Mouse (Mus musculus): Measurements from ENCODE around the gene Gm17268. TPM values are rescaled to one million over a fixed set of nuclear protein-coding genes. Genes with fewer than 3 reads are reported as not detected.

Gene Gm17268
- total RNA-seq, 2 experiments from 2014 or later, result not detected

DNA sequence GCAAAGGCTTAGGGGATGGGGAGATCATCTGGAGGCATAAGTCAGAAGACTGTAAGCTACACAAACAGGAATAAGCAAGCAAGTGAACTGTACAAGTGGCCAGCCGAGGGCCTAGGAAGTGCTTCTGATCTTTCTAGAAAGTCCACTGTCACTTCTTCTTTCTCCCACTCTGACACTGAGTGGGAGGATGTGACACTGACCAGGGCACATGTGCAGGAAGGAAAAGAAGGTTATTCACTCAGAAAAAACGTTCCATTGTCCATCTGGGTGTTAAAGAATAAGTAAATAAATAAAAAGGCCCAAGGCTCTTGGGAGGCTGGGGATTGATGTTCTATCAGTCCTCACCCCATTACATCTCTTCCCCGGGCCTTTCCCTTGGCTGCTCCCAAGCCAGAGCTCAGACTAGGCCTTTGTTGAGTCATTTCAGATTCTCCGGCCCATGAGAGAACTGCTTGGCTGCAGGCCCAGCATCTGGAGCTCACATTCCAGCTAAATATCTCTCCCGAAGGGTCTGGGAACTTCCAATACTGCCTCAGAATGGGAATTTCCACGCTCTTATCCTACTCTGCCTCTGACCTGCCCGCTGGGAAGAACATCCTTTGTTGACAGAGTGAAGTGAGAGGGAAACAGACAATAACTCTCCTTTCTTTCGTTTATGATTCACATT is 5.6 kb downstream of the Gm17268 start:
- intact Hi-C loops (cut with DNase I), result no loop called here
- DNase-seq, result peak; percentile 18

DNA sequence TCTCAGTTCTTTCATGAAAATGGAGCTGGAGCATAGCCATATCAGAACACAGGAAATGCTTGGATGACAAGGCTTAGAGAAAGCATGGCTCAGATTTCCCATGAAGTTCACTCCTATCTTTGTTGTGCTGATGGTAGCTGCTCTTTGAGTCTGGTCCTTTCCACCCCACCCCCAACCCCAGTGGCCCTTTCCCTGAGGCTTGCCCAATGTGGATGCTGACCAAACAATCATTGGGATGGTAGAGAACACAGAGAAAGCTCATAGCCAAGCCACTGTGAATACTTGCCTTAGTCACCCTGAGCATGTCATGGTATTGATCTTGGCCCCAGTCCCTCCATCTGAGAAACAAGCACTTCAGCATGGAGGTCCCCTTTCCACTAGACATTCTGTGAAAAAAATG is 6.2 kb downstream of the Gm17268 start:
- intact Hi-C loops (cut with DNase I), result no loop called here
- no peak for DNase-seq

DNA sequence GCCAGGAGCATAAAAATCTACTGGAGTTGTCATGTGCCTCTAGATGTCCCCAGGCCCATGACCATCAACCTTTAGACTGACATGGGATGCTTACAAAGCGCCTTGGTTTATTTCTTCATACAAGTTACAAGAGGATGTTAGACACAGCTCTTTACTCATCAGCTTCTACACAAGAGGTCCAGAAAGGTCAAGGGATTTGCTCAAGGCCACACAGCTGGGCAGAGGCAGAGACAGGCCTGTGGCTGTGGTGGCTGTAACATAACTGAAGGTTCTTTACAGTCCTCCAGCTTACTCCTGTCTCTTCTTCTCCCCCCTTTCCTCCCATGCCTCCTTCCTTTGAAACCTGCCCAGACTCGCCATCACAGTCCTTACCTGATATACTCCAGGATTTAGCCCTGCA is 8.2 kb downstream of the Gm17268 start:
- intact Hi-C loops (cut with DNase I), result no loop called here
- no peak for DNase-seq

DNA sequence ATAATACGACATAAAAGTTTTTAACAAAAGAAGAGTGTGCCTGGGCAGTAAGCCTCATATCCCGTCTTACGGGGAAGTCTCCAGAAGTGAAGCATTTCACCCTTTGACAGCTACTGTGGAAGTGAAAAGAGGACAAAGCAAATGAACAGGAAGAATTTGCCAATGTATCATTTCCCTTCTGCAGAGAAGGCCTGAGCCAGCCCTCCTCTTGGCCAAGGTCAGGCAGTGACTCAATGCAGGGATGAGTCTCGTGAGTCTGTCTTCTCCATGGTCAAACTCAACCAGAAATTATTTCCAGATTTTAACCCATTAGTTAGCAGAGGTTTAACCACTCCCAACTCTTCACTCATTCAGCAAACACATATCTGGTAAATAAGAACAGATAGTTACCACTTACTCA is 14.6 kb downstream of the Gm17268 start:
- intact Hi-C loops (cut with DNase I), result no loop called here
- no peak for DNase-seq

DNA sequence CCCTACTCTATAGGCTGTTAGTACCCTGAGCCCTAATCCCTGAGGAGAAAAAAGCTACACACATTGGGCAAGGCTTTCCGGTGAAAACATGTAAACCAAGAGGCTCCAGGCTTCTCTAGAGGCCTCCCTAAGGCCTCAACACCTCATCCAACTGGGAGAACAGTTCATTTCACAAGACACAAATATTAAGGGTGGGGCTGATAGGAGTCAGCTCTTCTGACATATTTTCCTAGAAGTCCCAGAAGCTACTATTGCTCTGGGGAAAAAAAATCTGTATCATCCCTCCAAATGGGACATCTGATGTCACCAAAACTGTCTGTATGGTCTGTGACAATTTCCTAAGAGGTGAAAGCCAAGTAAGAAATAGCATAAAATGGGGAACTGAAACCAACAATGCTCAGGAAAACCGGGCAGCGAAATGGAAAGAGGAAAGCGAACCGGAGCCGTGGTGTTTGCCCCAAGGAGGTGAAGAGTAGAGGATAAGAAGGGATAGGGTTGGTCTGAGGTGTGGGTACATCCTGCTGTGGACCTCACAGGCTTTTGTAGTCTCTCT is 15.8 kb downstream of the Gm17268 start:
- intact Hi-C loops (cut with DNase I), result no loop called here
- no peak for DNase-seq

DNA sequence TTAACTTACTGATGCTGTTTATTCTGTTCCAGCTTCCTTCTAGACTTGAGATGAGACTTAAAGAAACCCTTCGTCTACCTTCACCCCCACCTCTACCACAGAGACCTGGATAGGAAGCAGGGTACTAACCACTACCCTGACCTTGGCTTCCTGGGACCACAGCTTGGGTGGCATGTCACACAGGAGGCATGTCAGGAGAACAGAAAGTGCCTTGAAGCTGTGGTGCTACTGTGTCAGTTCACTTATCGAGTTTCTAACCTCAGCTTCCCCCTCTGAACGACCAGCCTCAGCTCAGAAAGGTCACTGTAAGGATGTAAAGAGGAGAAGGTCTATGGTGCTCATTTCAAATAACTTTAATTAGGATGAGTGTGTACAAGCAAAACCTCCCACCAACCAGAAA is 17.0 kb downstream of the Gm17268 start:
- intact Hi-C loops (cut with DNase I), result no loop called here
- no peak for DNase-seq

DNA sequence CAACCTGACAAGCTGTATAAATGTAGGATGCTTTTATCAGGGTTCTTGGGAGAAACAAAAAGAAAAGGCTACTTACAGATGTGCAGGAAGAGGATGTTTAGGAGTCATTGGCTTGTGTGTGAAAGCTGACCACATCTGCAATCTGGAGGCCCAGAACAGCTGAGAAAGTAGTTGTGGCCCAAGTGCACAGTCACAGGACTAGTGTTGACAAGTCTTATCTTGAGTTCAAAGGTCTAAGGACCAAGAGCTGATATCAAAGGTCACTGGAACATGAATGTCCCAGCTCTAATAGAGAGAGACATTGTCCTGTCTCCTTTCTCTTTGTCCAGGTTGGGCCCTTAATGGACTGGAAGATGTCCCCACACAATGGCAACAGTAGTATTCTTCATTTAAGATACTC is 18.6 kb downstream of the Gm17268 start:
- intact Hi-C loops (cut with DNase I), result no loop called here
- DNase-seq, result no peak

DNA sequence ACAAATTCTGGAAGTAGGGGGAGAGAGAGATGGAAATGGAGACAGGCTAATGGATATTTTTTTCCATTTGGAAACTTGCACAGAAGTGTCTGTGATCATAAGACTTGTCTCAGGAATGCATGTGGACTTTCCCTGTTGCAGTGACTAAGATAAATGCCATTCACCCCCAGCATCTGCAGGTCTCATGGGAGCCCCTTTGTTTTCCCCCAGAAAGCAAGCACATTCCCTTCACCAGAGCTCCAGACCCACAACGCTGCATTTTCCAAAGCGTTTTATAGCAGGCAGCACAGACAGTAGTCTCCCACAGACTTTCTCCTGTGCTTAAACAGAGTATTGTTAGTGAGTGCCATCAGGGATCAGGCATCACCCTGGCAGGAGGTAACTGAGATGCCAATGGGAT is 19.0 kb downstream of the Gm17268 start:
- intact Hi-C loops (cut with DNase I), result no loop called here
- no peak for DNase-seq

DNA sequence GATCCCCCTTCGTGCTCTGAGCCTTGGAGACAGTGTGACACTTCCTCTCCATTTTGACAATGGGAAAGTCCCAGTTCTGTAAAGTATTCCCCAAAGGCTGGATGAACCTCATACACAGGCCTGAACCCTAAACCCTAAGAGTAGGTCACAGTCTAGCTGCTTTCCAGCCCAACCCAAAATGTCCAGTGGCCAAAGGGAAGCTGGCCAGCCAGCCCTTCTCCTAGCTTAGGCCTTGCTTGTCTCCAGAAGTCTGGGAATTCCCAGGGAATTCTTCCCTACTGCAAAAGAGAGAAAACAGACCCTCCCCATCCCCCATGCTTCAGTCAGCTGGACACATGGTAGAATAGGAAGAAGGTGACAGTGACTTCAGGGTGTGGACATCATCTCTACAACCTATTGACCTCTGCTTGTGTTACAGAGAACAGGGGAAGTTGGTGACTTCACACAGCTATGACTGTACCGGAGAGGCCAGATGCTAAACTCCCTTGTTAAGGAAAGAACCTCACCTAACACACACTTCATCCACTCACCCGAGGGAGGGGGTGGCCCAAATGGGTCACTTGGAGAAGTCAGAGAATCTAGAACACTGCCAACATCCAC is 22.1 kb downstream of the Gm17268 start:
- DNase-seq, result no peak
- intact Hi-C loops (cut with DNase I), result no loop called here

DNA sequence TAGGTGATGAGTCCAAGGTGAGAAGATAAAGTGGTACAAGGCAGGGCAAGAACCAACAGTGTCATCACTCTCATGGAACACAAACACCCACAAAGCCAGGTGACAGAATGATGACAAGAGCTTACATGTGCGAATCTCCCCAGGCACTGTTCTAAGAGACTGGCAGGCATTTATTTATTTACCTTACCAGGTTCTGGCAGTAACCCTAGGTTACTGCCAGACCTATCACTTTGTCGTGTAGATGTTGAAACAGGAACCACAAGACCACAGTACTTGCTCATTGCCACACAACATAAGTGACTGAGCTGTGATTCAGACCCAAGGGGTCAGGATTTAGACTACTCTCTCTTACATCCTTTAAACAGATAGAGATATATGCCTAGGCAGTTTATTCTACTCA is 23.3 kb downstream of the Gm17268 start:
- no peak for DNase-seq
- intact Hi-C loops (cut with DNase I), result no loop called here

DNA sequence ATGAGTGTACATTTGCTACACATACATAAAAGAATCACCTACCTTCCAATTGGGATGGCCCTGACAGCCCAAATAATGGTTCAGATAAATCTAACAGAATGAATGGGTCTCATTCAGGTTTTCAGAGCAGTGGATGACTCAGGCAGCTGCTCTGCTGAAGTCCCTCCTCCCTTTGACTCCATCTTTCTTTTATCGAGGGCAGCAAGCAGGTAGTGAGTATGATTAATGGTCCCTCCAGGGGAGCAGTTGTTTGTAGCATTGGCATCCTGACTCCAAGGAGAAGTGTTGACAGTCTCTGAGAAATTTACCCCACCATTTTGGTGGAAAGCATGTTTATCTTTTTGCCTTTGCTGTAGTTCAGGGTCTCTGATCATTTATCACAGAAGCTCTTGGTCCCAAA is 24.6 kb downstream of the Gm17268 start:
- intact Hi-C loops (cut with DNase I), result no loop called here
- DNase-seq, result no peak

DNA sequence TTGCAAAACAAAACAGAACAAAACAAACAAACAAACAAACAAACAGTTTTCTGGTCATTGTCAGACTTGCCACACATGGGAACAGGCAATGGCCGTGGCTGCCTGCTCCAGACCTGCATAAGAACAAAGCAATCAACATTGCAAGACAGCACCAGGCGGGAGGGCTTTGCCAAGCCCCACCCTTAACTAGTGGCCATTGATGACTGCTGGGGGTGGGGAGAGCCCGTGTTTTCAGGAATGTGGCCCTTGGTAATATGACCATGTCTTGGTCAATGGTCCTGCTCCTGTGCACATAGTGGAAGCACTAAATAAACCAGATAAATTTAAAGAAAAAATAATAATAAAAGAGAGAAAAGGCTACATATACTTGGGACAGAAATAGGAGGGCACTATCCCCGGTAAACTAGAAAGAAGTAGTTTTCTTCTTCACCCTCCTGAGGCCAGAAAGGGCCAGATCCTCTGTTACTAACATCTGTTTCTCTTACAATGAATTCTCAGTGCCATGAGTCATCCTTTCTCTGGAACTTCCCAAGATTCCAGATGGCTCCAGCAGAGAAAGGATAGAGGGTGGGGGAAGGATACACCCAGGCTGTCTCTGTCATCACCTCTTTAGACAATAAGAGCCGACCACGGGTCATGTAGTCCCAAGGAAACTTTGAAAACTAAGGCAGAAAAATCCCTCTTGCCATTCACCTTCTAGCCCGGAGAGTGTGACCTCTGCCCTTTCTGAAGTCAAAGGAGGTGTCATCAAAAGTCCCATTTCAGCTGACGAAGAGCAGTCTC is 26.8 kb downstream of the Gm17268 start:
- intact Hi-C loops (cut with DNase I), result no loop called here

DNA sequence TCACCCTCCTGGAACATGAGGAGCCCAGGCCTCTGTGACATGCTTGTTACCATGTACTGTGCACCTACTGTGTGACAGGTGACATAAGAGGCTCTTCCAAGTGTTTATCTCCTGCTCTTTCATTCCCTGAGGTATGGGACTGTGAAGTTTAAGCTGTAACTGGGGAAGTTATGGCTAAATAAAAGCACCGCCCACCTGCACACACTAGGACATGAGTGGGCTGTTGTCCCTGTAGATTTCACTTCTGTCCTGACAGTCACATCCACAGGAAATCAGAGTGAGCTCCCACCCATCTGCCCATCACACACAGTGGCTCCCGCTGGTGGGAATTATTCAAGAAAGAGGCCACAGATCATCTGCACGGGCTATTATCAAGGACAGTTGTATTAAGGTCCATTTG is 28.2 kb downstream of the Gm17268 start:
- intact Hi-C loops (cut with DNase I), result no loop called here
- DNase-seq, result no peak

More for the DNA sequence above, 26.8 kb downstream of the Gm17268 start:
- no peak for DNase-seq

DNA sequence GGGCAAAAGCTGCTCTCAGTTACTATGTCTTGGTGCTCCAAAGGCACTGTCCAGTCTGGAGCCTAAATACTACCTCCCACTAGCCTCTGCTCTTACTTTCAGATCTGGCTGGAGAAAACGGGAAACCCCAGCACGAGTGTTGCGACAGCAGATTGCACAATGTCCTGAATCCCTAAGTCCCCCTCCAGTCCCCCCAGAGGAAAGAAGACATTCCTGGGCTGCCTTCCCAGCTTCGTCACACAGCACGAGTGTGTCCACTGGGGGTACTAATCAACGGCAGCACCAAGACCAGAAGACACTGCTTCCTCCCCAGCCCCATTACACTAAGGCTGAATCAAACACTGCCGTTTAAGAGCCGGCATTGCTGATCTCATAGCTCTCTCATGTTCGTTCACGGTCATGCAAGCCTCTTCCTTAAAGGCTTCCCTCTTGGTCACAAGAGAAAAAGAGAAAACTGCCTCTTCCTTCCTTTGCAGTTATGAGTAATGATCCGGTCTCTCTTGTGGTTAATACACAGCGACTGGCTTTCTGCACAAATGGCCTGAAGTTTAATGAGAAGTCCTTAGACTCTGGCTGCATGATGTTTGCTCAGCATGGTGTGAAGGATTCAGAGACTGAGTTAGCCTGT is 31.5 kb downstream of the Gm17268 start:
- intact Hi-C loops (cut with DNase I), result no loop called here
- no peak for DNase-seq

DNA sequence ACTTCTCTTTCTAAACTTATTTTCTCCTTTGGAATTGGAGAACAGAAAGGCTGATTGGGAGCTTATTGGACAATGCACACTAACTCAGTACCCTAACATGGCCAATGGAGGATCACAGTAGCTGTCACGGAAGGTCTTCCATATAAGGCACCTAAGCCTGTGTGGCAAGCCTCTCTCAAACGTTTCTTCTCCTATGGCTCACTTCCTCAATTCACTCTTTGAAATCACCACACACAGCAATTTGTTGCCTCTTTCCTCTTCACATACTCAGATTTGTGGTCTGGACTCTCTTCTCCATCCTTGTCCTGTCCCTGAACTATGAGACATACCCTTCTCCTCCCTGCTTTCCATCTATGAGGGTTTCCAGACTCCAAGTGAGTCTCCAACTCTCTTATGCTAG is 33.6 kb downstream of the Gm17268 start:
- DNase-seq, result no peak
- intact Hi-C loops (cut with DNase I), result no loop called here

DNA sequence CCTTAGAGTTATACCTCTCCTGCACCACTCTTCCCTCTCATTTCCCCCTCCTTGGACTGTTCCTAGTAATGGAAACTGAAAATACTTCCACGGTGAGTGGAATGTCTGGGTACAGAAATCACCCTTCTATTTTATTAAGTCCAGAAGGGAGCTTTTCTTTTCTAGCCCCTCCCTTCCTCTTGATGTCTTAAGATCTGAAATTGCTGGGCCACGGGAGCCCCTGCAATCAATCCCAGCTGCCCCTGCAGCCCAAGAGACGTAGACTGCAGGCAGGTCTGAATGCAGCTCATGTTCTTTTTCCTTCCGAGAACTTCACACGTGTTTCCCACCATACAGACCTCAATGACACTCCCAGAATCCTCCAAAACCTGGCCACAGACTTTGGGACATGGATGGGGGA is 37.8 kb downstream of the Gm17268 start:
- intact Hi-C loops (cut with DNase I), result no loop called here
- DNase-seq, result no peak

DNA sequence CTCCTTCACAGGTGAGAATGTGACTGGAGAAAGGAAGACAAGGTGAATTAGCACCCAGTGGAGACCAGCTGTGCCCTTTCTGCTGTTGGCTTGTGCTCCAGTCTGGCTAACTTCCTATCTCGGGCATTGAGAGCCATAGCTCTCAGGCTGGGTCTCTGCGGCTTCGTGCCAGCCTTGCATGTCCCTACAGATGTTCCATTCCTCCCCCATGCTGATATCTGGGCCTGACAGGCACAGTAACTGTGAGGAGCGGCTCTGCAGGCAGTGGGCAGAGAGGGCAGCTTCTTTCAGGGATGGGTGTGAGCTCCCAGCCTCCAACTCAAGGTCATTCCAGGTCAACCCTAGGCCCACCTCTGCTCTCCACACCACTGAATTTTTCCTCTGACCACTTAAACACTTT is 38.9 kb downstream of the Gm17268 start:
- intact Hi-C loops (cut with DNase I), result loop anchor here (5.0 kb wide), 1 partner anchor 893 kb away; the partner anchor contains the start of genes Fndc8 and Rad51d

DNA sequence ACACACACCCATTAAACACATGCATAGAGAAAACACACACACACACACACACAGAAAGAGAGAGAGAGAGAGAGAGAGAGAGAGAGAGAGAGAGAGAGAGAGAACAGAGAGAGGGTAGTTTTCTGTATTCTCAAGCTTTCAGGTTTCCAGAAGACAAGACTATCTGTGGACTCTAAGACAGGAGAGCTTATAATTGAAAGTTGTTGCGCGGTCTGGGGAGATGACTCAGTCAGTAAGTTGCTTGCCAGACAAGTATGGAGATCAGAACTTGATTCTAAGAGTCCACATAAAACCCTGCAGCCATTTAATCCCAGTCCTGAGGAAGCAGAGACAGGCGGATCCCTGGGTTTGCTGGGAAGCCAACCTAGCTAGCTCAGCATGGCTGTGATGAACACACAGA is 39.7 kb downstream of the Gm17268 start:
- DNase-seq, result no peak

More for the DNA sequence above, 38.9 kb downstream of the Gm17268 start:
- DNase-seq, result no peak

DNA sequence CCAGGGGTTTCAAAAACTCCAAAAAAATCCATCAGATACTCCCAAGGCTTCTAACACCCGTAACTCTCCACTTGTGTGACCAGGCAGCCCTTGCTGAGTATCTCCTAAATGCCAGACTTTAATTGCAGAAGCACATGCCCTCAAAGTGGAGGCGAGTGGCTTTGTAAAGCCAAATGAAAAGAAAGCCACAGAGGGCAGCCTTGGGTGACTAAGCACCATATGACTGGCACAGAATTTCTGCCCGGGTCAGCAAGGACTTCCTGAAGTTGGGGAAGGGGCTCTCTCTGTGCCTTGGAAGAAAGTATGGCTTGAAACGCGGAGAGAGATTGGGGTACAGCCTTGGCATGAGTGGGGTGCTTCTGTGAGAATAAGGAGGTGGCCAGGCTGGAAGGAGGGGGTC is 41.3 kb downstream of the Gm17268 start:
- no peak for DNase-seq
- intact Hi-C loops (cut with DNase I), result loop anchor here (5.0 kb wide), 1 partner anchor 895 kb away; the partner anchor contains the start of genes Fndc8 and Rad51d

More for the DNA sequence above, 39.7 kb downstream of the Gm17268 start:
- intact Hi-C loops (cut with DNase I), result loop anchor here (5.0 kb wide), 1 partner anchor 894 kb away; the partner anchor contains the start of genes Fndc8 and Rad51d

DNA sequence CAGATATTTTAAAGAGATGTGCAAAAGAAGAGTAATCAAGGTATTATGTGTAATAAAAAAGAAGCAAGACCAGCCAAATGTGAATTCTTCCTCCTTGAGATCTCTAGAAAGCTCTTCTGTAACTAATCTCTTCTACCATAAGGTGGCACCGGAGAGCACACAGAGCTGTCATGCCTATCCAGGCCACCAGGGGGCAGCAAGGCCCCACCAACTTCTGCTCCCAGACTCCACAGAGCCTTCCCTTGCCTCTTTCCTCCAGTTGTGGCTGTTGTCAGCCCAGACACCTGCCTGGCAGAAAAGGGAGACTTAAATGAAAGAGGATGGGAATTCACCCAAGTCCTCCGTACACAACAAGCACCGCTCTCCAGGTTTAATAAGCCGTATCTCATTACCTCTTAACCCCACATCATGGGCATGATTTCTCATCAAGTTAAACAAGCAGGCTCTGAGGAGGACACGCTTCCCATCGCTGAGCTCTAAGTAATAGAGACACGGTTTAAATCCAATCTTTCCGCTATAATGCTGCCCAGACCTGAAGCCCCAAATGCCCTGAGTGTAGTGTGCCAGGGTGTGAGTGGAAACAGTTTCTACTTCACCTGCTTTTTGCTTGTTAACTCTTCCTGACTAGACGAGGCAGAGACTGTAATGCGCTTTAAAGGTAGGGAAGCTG is 42.1 kb downstream of the Gm17268 start:
- intact Hi-C loops (cut with DNase I), result loop anchor here (1.0 to 5.0 kb wide), 2 partner anchors 181 to 896 kb away; partner anchors contain the start of genes Fndc8 and Rad51d
- peak; percentile 72 for DNase-seq
